Mouse (Mus musculus): Measurements from ENCODE around the gene Hpca.

DNA sequence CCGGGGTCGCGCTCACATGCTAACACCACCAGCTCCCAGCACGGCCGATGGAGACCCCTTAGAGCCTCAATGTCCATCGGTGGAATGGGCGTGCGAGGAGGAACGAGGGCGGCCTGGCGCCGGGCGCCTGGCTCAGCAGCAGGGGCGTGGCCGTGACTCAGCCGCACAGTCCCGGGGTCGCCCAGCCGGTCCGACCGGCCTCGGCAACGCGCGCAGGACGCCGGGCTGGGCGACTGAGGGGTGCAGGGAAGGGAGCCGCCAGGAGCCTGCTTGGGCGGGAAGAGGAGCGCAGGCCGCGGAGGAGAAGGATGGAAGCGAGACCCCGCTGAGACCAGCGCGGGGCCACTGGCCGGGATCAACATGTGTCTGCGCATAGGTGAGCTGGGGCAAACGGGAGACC is 16.5 kb downstream of the Hpca start, which contains the start of gene Tmem54:
- TF ChIP-seq CTCF (conservative IDR thresholded peaks at IDR 0.05; ENCODE audit: low read length) = no peak
- no peak for TF ChIP-seq POU5F1 (IDR thresholded peaks at IDR 0.05; ENCODE audit: borderline replicate concordance, low read length)
- TF ChIP-seq NANOG (IDR thresholded peaks at IDR 0.05; ENCODE audit: borderline replicate concordance, low read length) = no peak

Data from E14TG2a.4 (cell line).